Mouse (Mus musculus) cerebellum, adult 2 months (tissue): ENCODE results near the gene Ppp1r12a. TPM values are rescaled to one million over a fixed set of nuclear protein-coding genes. Genes with fewer than 3 reads are reported as not detected.

Source experiments
- DNase-seq, 2 experiments: peaks; one replicate each; pipeline ENCODE4 v3.0.0; 2021
- H3K27ac ChIP-seq: fragments of 200-500 bp; 2 replicates; pipeline ENCODE4 v1.5.1; 2012; ENCODE audit warnings: low read length, control low read depth, inconsistent platforms; ENCODE audit not compliant: insufficient read depth
- H3K27me3 ChIP-seq: fragments of 200-500 bp; 2 replicates; pipeline ENCODE4 v1.6.1; 2012; ENCODE audit warnings: inconsistent platforms, mild to moderate bottlenecking, low read length, moderate library complexity; ENCODE audit not compliant: control insufficient read depth, insufficient read depth
- H3K4me1 ChIP-seq: fragments of 200-500 bp; 2 replicates; pipeline ENCODE4 v1.6.1; 2011; ENCODE audit warnings: low read length; ENCODE audit not compliant: control insufficient read depth, insufficient read depth
- H3K4me3 ChIP-seq: fragments of 200-500 bp; replicated peaks from 2 replicates; pipeline ENCODE3; 2011; ENCODE audit warnings: mild to moderate bottlenecking, low read depth, low read length, control low read depth; ENCODE audit not compliant: insufficient read depth
- CTCF ChIP-seq: fragments of 200-500 bp; IDR thresholded peaks from 2 replicates; pipeline ENCODE4 v1.5.1; 2011; ENCODE audit warnings: low read depth, mild to moderate bottlenecking, control low read depth, low read length, moderate library complexity, borderline replicate concordance; ENCODE audit not compliant: insufficient read depth
- POLR2A ChIP-seq: fragments of 200-500 bp; IDR thresholded peaks from 2 replicates; pipeline ENCODE4 v1.6.1; 2011; ENCODE audit warnings: low read length, control low read depth, borderline replicate concordance; ENCODE audit not compliant: insufficient read depth
- WGBS: fragments of 180-500 bp; shearing (Covaris S2); methylation state at CpG from one replicate; pipeline ENCODE4 v1.1.7; 2018; 5-methylcytosine and 5-hydroxymethylcytosine counted together
- polyA plus RNA-seq: library from polyadenylated mRNA; depleted of rRNA; stranded (reverse); fragments of >200 nt; gene quantifications from 2 replicates; pipeline ENCODE4 v1.2.3, GENCODE M21; 2012

Ppp1r12a gene
- polyA plus RNA-seq, 1 experiment = 60.6 TPM

DNA sequence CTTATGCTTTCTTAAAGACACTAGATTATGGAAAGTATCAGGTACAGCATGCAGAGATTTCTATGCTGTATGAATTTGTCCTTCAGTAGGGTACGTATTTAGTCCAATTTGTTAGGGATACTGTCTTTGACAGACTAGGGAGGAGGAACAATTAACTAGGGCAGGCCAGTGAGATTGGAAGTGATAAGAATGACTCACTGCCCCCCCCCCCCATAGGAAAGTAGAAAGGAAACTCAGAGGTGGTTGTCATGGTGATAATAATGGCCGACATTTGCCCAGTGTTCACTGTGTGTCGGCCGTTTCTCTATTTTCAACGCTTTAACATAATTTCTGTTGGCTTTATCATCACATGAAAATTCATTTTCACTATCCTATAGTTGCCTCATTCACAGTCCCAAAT, 47.4 kb downstream of the Ppp1r12a start:
- Histone ChIP-seq H3K27ac (no peak overlapping the region), H3K27me3 (no peaks in the 10 kb centered on the region), H3K4me1 (peaks cover 3% of the 10 kb centered on the region), H3K4me3 (no peak overlapping the region)
- 77% methylated on average over 5 of the region's 5 CpGs for WGBS
- no peak for TF ChIP-seq POLR2A
- TF ChIP-seq CTCF = no peak
- no peak for DNase-seq

GRCm38 (mm10) chr10:108224413-108224812, 62.4 kb downstream of the Ppp1r12a start:
- Histone ChIP-seq H3K4me3 (no peak overlapping the region), H3K27ac (no peak overlapping the region), H3K4me1 (peaks cover 5% of the 10 kb centered on the region; the same call in 1 of the 2 replicates), H3K27me3 (no peaks in the 10 kb centered on the region)
- TF ChIP-seq POLR2A (no peak), CTCF (no peak)
- DNase-seq = no peak
- WGBS = 76% methylated on average over 5 of the region's 5 CpGs

GRCm38 (mm10) chr10:108237049-108237448, 75.1 kb downstream of the Ppp1r12a start:
- Histone ChIP-seq H3K27me3 (no peaks in the 10 kb centered on the region), H3K27ac (no peak overlapping the region), H3K4me3 (no peak overlapping the region), H3K4me1 (no peaks in the 10 kb centered on the region)
- 96% methylated on average over 3 of the region's 3 CpGs for WGBS
- TF ChIP-seq POLR2A (no peak), CTCF (no peak)
- DNase-seq = no peak

- no peak overlapping the region for H3K27ac ChIP-seq
- H3K4me3 ChIP-seq = no peak overlapping the region
- H3K27me3 ChIP-seq = no peaks in the 10 kb centered on the region
- TF ChIP-seq POLR2A (no peak), CTCF (no peak)
- DNase-seq = no peak
- 73% methylated on average over 10 of the region's 10 CpGs for WGBS
- H3K4me1 ChIP-seq = no peaks in the 10 kb centered on the region
These were observed 77.1 kb downstream of the Ppp1r12a start for GRCm38 (mm10) chr10:108239061-108239460.

DNA sequence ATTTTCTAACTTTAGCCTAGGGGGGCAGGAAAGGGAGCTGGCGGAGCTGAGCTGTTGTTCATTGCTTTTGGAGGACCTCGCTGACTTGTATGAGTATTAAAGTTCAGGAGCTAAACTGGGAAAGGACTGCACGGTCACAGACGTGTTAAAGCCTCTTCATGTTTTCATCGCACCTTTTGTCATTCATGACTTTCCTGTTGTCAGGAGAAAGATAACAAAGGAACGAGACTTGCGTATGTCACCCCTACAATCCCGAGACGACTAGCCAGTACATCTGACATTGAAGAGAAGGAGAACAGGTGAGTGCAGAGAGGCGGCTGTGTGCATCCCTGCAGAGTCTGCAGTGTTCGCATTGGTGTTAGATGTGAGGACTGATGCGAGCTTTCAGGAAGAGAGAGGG, 88.7 kb downstream of the Ppp1r12a start:
- no peak overlapping the region for H3K4me3 ChIP-seq
- WGBS = 84% methylated on average over 12 of the region's 12 CpGs
- DNase-seq = no peak
- no peak for TF ChIP-seq POLR2A
- no peak for TF ChIP-seq CTCF
- H3K27ac ChIP-seq = no peak overlapping the region
- H3K4me1 ChIP-seq = no peaks in the 10 kb centered on the region
- no peaks in the 10 kb centered on the region for H3K27me3 ChIP-seq

DNA sequence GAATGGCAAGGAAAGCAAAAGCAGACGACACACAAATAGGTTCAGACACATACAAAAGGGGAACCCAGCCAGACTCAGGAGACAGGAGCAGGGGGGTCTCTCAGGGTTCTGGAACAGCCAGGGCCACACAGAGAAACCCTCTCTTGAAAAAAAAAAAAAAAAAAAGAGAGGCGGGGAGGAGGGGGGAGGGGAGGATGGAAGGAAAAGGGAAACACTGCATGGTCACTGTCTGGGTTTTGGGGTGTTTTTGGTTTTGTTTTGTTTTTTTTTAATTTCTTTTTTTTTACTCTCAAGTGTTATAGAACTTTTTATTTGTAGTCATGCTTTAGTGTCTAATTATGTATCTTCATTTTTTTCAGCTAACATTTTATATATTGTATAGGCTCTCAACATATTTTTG, 89.2 kb downstream of the Ppp1r12a start:
- no peaks in the 10 kb centered on the region for H3K27me3 ChIP-seq
- 29% methylated on average over 2 of the region's 2 CpGs for WGBS
- no peak overlapping the region for H3K27ac ChIP-seq
- no peak overlapping the region for H3K4me3 ChIP-seq
- TF ChIP-seq CTCF = no peak
- no peak for TF ChIP-seq POLR2A
- no peak for DNase-seq
- no peaks in the 10 kb centered on the region for H3K4me1 ChIP-seq

DNA sequence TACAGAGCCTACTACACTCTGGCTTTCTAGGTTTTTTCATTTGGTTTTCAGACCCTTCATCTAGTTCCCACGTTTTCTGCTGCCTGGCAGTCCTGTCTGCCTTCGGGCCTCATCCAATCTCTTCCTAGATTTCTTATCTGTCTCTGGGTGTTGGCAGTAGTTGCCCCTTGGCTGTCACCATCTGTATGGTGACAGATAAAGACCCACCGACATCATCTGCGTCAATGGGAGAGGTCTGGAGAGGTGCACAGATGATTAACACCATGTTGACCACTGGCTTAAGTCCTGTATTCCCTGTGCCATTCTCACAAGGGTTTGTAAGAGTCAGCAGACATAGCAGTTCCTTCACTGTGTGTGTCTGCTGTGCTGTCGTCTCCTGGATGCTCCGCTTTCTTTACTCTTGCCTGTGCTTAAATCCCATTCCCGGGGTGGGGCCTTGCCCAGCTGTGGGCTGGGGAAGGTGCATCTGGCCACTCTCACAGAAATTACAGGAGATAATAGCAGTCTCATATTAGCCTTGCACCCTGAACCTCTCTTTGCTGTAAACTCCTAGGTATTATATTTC, 93.9 kb downstream of the Ppp1r12a start:
- no peaks in the 10 kb centered on the region for H3K4me1 ChIP-seq
- H3K4me3 ChIP-seq = no peak overlapping the region
- WGBS = 83% methylated on average over 7 of the region's 7 CpGs
- TF ChIP-seq POLR2A (no peak), CTCF (no peak)
- H3K27ac ChIP-seq = no peak overlapping the region
- no peak for DNase-seq
- H3K27me3 ChIP-seq = no peaks in the 10 kb centered on the region

DNA sequence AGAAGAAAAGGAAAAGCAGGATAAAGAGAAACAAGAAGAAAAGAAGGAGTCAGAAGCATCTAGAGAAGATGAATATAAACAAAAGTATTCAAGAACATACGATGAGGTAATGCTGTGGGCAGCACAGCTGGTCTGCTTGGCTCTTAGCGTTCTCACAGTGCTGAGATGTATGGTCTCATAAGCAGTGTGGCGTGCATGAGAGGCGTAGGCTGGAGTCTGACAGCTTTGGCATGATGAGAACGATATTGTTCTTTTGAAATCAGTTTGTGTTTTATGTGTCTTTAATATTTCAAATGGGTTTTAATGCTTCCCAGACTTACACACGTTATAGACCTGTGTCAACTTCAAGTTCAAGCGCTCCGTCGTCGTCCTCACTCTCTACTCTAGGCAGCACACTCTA, 98.9 kb downstream of the Ppp1r12a start:
- no peak overlapping the region for H3K27ac ChIP-seq
- 90% methylated on average over 10 of the region's 10 CpGs for WGBS
- H3K27me3 ChIP-seq = no peaks in the 10 kb centered on the region
- H3K4me1 ChIP-seq = no peaks in the 10 kb centered on the region
- no peak for TF ChIP-seq POLR2A
- no peak for TF ChIP-seq CTCF
- no peak for DNase-seq
- no peak overlapping the region for H3K4me3 ChIP-seq
